Mouse (Mus musculus) cerebellum, adult (tissue): ENCODE measurements at regions not wholly inside any gene's neighbourhood (a gene's known extent, or its start where the extent isn't known, plus 50 kb on each side); places are given as distances from the start of the nearest gene placed in this dataset.

Source experiments
- ATAC-seq: cut with Nextera tagmentation; 2 replicates; pipeline ENCODE4 v1.9.2; 2017; ENCODE audit warnings: mild to moderate bottlenecking, moderate library complexity, mixed read lengths; ENCODE audit not compliant: insufficient number of reproducible peaks, low FRiP score, low TSS enrichment

DNA sequence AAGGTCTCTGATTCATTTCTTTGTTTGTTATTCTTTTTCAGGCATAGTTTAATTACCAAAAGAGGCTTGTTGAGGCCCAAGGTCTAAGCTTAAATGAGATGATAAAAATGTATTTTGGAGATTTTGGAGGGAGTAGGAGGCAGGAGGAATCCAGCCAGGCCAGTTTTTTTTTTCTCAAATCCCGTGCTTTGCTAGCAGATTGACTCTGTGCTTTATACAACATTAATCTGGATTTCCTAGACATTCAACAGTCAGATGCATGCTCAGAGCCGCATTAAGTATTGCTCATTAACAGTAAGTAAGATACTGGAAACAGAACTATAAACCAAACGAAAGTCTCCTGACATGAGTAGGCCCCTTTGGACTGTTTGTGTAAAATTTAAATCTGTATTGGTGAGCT lies 662.9 kb upstream of the Nrsn1 start:
- ATAC-seq = no peak

DNA sequence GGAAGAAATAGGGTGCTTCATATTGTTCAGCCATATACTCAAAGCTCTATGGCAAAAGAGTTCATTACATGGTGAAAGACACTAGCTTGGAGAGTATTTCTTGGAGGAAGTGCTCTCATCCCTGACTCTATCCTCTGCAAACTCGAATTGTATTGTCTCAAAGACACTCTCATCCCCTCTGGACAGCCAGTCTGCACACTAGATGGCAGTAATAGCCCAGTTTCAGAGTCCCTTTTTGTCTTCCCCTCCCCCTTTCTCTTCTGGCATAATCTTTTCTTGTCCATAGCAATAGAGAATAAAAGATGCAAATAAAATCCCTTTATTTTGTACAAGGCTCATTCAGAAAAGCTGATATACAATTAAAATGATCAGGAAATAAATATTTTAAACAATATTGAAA lies 662.5 kb upstream of the Nrsn1 start:
- peak; percentile 43; the same call in 1 of the 2 replicates for ATAC-seq

GRCm38 (mm10) chr13:25932365-25932764 lies 662.1 kb upstream of the Nrsn1 start:
- no peak for ATAC-seq

DNA sequence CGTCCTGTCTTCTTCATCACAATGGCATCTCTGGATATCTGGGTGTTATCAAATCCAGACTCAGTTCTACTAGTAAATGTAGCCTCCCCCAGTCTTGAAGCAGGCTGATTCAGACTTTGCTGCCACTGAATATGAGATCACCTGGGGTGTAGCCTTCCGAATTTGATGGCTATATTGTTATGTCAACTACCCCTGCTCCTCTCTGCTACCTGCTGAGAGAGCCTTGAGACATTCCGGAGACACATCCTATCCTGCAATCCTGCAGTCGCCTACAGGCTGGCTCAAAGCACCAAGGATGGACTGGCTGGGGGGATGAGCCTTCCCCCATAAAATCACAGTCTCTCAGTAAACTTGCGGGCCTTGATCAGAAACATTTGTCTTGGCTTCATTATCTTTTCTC lies 655.4 kb upstream of the Nrsn1 start:
- ATAC-seq = no peak

DNA sequence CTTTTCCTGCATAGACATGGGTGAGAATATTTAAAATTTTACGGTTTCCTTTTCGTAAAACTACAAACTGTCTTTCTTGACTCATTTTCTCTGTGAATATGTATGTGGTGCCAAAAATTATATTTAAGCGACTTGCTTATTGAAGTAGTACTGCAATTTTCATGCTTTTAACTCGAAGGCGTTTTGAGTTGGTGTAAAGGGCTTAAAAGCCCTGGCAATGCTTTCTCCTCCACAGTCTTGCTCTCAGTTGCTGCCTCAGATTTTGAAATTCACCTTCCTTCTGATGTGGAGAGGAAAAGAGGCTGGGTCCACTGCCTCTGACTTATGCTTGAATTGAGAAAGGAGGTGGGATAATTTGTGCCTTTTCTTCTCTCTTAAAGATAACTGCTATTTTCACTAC lies 629.6 kb upstream of the Nrsn1 start:
- no peak for ATAC-seq

DNA sequence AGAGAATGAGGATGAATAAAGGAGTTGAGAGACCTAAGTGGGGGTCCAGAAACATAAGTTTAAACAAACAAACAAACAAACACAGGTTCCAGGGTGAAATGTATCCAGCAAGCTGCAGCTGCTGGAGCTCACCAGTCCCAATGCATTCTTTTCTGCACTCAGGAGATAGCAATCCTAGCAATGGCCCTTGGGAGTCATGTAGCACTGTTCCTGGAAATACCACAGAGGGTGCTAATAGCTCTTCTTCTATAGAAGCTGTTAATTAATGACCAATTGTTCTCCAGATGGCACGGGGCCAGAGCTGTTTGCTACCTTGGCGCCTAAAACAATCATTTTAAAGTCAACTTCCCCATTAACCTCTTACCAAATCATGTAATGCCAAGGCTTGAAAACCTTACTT lies 622.8 kb upstream of the Nrsn1 start:
- ATAC-seq = no peak

GRCm38 (mm10) chr13:25882818-25883217 lies 612.5 kb upstream of the Nrsn1 start:
- peak; percentile 3; the same call in 1 of the 2 replicates for ATAC-seq

GRCm38 (mm10) chr13:25868923-25869322 lies 598.6 kb upstream of the Nrsn1 start:
- ATAC-seq = no peak

GRCm38 (mm10) chr13:25858207-25858606 lies 587.9 kb upstream of the Nrsn1 start:
- no peak for ATAC-seq

GRCm38 (mm10) chr13:25857569-25857968 lies 587.3 kb upstream of the Nrsn1 start:
- ATAC-seq = no peak

GRCm38 (mm10) chr13:25857096-25857495 lies 586.8 kb upstream of the Nrsn1 start:
- no peak for ATAC-seq

- no peak for ATAC-seq
Observed at GRCm38 (mm10) chr13:25856549-25856948, 586.2 kb upstream of the Nrsn1 start.

DNA sequence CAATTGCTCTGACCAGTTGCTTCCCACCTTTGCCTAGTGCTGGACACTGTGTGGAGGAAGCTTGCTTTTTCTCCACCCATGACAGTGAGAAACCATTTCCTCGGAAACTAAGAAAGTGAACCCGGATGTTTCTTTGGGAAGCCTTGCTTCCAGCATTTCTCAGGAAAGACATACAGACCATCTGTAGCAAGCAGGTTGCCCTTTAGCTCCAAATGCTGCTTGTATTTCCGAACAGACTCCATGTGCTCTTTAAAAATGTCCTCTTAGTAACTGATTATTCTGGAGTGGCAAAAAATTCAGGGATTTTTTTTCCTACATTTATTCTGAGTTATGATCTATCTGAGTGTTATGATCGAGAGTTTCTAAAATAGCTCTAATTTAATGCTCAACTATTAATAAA lies 577.9 kb upstream of the Nrsn1 start:
- ATAC-seq = no peak

DNA sequence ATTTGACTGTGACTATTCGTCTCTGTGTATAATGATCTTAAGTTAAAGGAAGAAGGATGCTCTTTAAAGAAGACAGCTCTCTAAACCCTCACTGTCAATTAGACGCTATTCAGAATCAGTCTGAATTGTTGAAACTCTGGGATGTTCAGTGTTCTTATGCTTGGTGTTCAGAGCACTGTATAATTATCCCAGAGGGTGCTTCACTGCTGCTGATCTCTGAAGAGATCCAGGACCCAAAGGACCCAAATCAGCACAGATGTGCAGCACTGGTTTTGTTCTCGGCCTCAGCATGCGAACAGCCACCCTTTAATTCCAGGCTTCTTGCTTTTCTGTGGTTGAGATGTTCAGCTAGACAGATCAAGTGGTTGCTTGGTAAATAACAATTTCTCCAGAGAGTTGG lies 567.9 kb upstream of the Nrsn1 start:
- ATAC-seq = no peak

GRCm38 (mm10) chr13:25829146-25829924 lies 559.0 kb upstream of the Nrsn1 start:
- no peak for ATAC-seq

DNA sequence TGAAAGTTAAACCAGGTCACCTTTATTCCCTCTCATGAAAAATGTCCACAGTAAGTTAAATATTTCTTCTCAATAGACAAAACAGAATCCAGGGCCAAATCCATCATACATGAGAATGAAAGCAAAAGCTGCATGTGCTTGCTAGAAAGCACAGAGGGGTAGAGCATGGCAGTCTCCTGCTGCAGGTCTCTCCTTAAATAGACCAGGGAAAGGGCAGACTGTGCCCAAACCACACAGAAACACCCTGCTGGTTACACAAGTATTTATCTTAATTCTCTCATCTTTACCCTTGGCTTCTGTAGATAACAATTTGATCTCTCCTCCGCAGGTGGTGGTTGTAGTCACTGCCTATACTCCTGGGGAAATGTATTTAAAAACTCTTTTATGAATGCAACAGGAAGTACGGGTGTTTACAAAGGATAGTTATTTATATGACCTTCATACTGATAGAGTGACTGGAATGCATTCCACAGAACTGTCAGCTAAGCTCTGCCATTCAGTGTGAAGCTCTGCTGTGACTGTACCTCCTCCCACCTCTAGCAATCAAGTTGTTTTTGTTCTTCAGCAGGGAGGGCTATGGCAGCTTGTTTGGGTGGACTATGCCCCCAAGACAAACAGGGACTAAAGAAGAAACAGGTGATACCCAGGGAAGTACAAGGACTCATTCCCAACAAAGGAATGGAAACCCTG lies 538.4 kb upstream of the Nrsn1 start:
- no peak for ATAC-seq

- ATAC-seq = no peak
Observed at GRCm38 (mm10) chr13:25793216-25793803, 523.0 kb upstream of the Nrsn1 start.

- no peak for ATAC-seq
Observed at GRCm38 (mm10) chr13:25781161-25781560, 510.9 kb upstream of the Nrsn1 start.

GRCm38 (mm10) chr13:25777706-25778105 lies 507.4 kb upstream of the Nrsn1 start:
- ATAC-seq = no peak

DNA sequence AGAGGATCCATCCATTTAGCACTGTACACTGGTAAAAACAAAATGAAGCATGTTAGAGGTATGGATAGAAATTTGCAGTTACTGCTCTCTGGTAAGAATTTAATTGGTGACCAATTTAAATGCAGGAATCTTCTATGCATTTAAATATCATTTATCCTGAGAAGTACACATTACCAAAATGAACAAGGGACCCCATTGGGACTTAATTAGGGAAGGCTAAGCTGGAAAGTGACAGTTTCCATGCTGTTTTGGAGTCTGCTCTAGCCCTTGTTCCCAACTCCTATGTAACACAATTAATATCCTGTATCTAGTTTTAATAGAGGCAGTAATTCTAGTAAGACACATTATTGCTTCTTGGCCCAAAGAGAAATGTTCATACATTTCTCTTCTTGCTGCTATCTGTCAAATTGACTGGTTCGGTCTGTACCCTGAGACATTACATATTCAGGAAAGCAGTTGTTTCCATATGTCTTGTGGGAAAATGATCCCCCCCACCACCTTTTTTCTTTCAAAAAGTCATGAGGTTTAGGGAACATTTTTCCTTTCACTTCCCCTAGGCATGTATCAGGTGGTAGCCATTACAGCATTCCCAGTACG lies 504.4 kb upstream of the Nrsn1 start:
- ATAC-seq = no peak

GRCm38 (mm10) chr13:25754515-25755105 lies 484.3 kb upstream of the Nrsn1 start:
- no peak for ATAC-seq
